In genomic region chr5:66042651-66043340, GRCm38 (mm10) we compare ENCODE assay signal across 20 mouse cellular contexts. TPM values are rescaled to one million over a fixed set of nuclear protein-coding genes. Genes with fewer than 3 reads are reported as not detected.
DNase-seq lines count a peak whose midpoint lies in the region; ATAC-seq and TF ChIP-seq lines count a peak whose summit lies in the region.
"Had no signal": no experiment of that assay in that cellular context is flagged by ENCODE, and none has a peak within 500 bp of the region (broad histone marks: within the 10 kb centered on the region; RNA-seq: fewer than 3 reads in every experiment).

No protein-coding gene starts in this region.

- peak overlapping the region; percentile 32 for H3K4me2 ChIP-seq in stomach, embryonic 16.5 days (ENCODE audit: low read depth, low read length)
- no peak overlapping the region for H3K4me2 ChIP-seq in hindbrain, embryonic 16.5 days (ENCODE audit: low read length)
- no peak overlapping the region for H3K4me2 ChIP-seq in midbrain, embryonic 13.5 days (replicated peaks)
- H3K4me2 ChIP-seq: forebrain, embryonic 15.5 days; heart, embryonic 12.5 days; midbrain, embryonic 12.5 days; neural tube, embryonic 13.5 days had no signal

- no peaks in the 10 kb centered on the region for H3K9me3 ChIP-seq in stomach, embryonic 16.5 days (replicated peaks; ENCODE audit: control insufficient read depth, low read length)
- H3K9me3 ChIP-seq in hindbrain, embryonic 16.5 days (ENCODE audit: control insufficient read depth, low read length): no peaks in the 10 kb centered on the region
- no peaks in the 10 kb centered on the region for H3K9me3 ChIP-seq in midbrain, embryonic 13.5 days
- H3K9me3 ChIP-seq: forebrain, embryonic 15.5 days; heart, embryonic 12.5 days; hindbrain, embryonic 10.5 days; midbrain, embryonic 12.5 days; neural tube, embryonic 13.5 days had no signal

- peaks cover 58% of the 10 kb centered on the region for H3K36me3 ChIP-seq in liver, adult 2 months (ENCODE audit: control insufficient read depth, insufficient read depth, low read length)
- no peaks in the 10 kb centered on the region for H3K36me3 ChIP-seq in stomach, embryonic 16.5 days (ENCODE audit: control insufficient read depth, insufficient read depth, low read length)
- H3K36me3 ChIP-seq in hindbrain, embryonic 16.5 days (ENCODE audit: control insufficient read depth, insufficient read depth, low read length): no peaks in the 10 kb centered on the region
- H3K36me3 ChIP-seq in midbrain, embryonic 13.5 days: no peaks in the 10 kb centered on the region
- H3K36me3 ChIP-seq: forebrain, embryonic 15.5 days; heart, embryonic 12.5 days; hindbrain, embryonic 10.5 days; midbrain, embryonic 12.5 days; neural tube, embryonic 13.5 days had no signal

- peak overlapping the region; percentile 71 for H3K27ac ChIP-seq in liver, adult 2 months (replicated peaks; ENCODE audit: insufficient read depth, low read depth, low read length)
- peak overlapping the region; percentile 82 for H3K27ac ChIP-seq in stomach, embryonic 16.5 days (ENCODE audit: low read length)
- no peak overlapping the region for H3K27ac ChIP-seq in hindbrain, embryonic 16.5 days (ENCODE audit: low read depth, low read length)
- H3K27ac ChIP-seq in midbrain, embryonic 13.5 days: no peak overlapping the region
- H3K27ac ChIP-seq: forebrain, embryonic 15.5 days; hindbrain, embryonic 10.5 days; midbrain, embryonic 12.5 days; neural tube, embryonic 13.5 days had no signal

- H3K9ac ChIP-seq in liver, adult 2 months (ENCODE audit: low read depth, low read length): peak overlapping the region; percentile 28
- peak overlapping the region; percentile 21; the same call in 1 of the 2 replicates for H3K9ac ChIP-seq in stomach, embryonic 16.5 days (ENCODE audit: low read length)
- H3K9ac ChIP-seq in hindbrain, embryonic 16.5 days (ENCODE audit: low read depth, low read length): no peak overlapping the region
- no peak overlapping the region for H3K9ac ChIP-seq in midbrain, embryonic 13.5 days (replicated peaks)
- H3K9ac ChIP-seq: forebrain, embryonic 15.5 days; heart, embryonic 12.5 days; midbrain, embryonic 12.5 days; neural tube, embryonic 13.5 days had no signal

- H3K27me3 ChIP-seq in liver, adult 2 months (ENCODE audit: control insufficient read depth, insufficient read depth, low read length): no peaks in the 10 kb centered on the region
- H3K27me3 ChIP-seq in stomach, embryonic 16.5 days (ENCODE audit: control insufficient read depth, insufficient read depth, low read length): no peaks in the 10 kb centered on the region
- H3K27me3 ChIP-seq in hindbrain, embryonic 16.5 days (replicated peaks; ENCODE audit: control insufficient read depth, insufficient read depth, low read length): no peaks in the 10 kb centered on the region
- H3K27me3 ChIP-seq in midbrain, embryonic 13.5 days: no peaks in the 10 kb centered on the region
- H3K27me3 ChIP-seq: forebrain, embryonic 15.5 days; heart, embryonic 12.5 days; midbrain, embryonic 12.5 days; neural tube, embryonic 13.5 days had no signal

- H3K4me3 ChIP-seq in liver, adult 2 months (ENCODE audit: insufficient read depth, low read depth, low read length): no peak overlapping the region
- no peak overlapping the region for H3K4me3 ChIP-seq in stomach, embryonic 16.5 days (replicated peaks; ENCODE audit: low read length)
- H3K4me3 ChIP-seq in hindbrain, embryonic 16.5 days (ENCODE audit: low read length): no peak overlapping the region
- H3K4me3 ChIP-seq in midbrain, embryonic 13.5 days (replicated peaks): no peak overlapping the region
- H3K4me3 ChIP-seq: forebrain, embryonic 15.5 days; heart, embryonic 12.5 days; hindbrain, embryonic 10.5 days; midbrain, embryonic 12.5 days; neural tube, embryonic 13.5 days had no signal

- peaks cover 52% of the 10 kb centered on the region for H3K4me1 ChIP-seq in liver, adult 2 months (ENCODE audit: control insufficient read depth, insufficient read depth, low read length)
- peaks cover 8% of the 10 kb centered on the region; the same call in 1 of the 2 replicates for H3K4me1 ChIP-seq in stomach, embryonic 16.5 days (ENCODE audit: control insufficient read depth, insufficient read depth, low read length)
- H3K4me1 ChIP-seq in hindbrain, embryonic 16.5 days (ENCODE audit: control insufficient read depth, insufficient read depth, low read depth, low read length): no peaks in the 10 kb centered on the region
- no peaks in the 10 kb centered on the region for H3K4me1 ChIP-seq in midbrain, embryonic 13.5 days (replicated peaks)
- H3K4me1 ChIP-seq: forebrain, embryonic 15.5 days; heart, embryonic 12.5 days; hindbrain, embryonic 10.5 days; midbrain, embryonic 12.5 days; neural tube, embryonic 13.5 days had no signal

- DNase-seq in liver, adult 2 months (ENCODE audit: extremely low read depth, low read depth, low spot score): peak; percentile 88
- no peak for DNase-seq in liver
- DNase-seq in R1 (ENCODE audit: low read depth, low spot score): peak; percentile 80
- DNase-seq in large intestine, adult 2 months (ENCODE audit: low read depth, low spot score): peak; percentile 97
- DNase-seq in ovary, postnatal 10 days (ENCODE audit: low spot score): no peak
- DNase-seq: adrenal gland, postnatal 14 days; B cell, adult 2 months; gastrocnemius, postnatal 10 days; lung, adult 2 months; thymus, adult 2 months had no signal

- peak; percentile 66; the same call in 1 of the 2 replicates for ATAC-seq in stomach, embryonic 16.5 days (ENCODE audit: insufficient read depth, low FRiP score)
- ATAC-seq in hindbrain, embryonic 16.5 days: no peak
- ATAC-seq in midbrain, embryonic 13.5 days: no peak
- ATAC-seq: forebrain, embryonic 15.5 days had no signal

- H3K79me2 ChIP-seq in liver, adult 2 months (ENCODE audit: control insufficient read depth, insufficient read depth, low read length): peaks cover 37% of the 10 kb centered on the region

- WGBS in liver, adult 2 months: 12% methylated on average over 10 of the region's 10 CpGs
- WGBS in large intestine, adult 2 months: 26% methylated on average over 10 of the region's 10 CpGs
- WGBS in stomach, embryonic 16.5 days: 43% methylated on average over 10 of the region's 10 CpGs
- 37% methylated on average over 10 of the region's 10 CpGs for WGBS in hindbrain, embryonic 16.5 days
- WGBS in midbrain, embryonic 13.5 days: 55% methylated on average over 10 of the region's 10 CpGs

- TF ChIP-seq POLR2A in liver, adult 2 months (IDR thresholded peaks at IDR 0.05; ENCODE audit: extremely low read depth, insufficient read depth, low read length): no peak

- no peak for TF ChIP-seq CTCF in liver, adult 2 months (IDR thresholded peaks at IDR 0.05; ENCODE audit: low read depth, low read length)

RNA-seq across cellular contexts. Expression of gene 9130230L23Rik, which starts 38.7 kb away (rescaled TPM):
- 0.65 and 0.67 TPM in 2 replicates for total RNA-seq in liver, adult 2 months (2014; rRNA removed)
- polyA plus RNA-seq in liver, adult 2 months (2012; rRNA removed): not detected in 2 replicates
- polyA plus RNA-seq in large intestine, adult 2 months (2012; rRNA removed): 7.3 and 17.6 TPM in 2 replicates
- 1.9 and 2.6 TPM in 2 replicates for polyA plus RNA-seq in stomach, embryonic 16.5 days (2015; fragmentation: Nextera tagmentation; extraction: Ambion mirVana)
- polyA plus RNA-seq in hindbrain, embryonic 16.5 days (2015; fragmentation: Nextera tagmentation; extraction: Ambion mirVana): 0.12 and 0.14 TPM in 2 replicates
- polyA plus RNA-seq in midbrain, embryonic 13.5 days (2015; fragmentation: Nextera tagmentation; extraction: Ambion mirVana): 0.34 TPM in 1 of 2 replicates, not detected in the other
- total RNA-seq: layer of hippocampus, adult 18-20 months; left cerebral cortex, adult 8-10 months had no signal
- polyA plus RNA-seq: midbrain, embryonic 12.5 days had no signal

Comparison
In these comparisons a context has a peak if more than half of its experiments do, and no peak if none do; other contexts are left out.
1. DNase-seq: peak in liver, adult 2 months (single experiment), R1 (single experiment) and large intestine, adult 2 months (single experiment); none in liver (single experiment) and ovary, postnatal 10 days (single experiment).
2. H3K27ac ChIP-seq: peak in liver, adult 2 months (single experiment) and stomach, embryonic 16.5 days (single experiment); none in hindbrain, embryonic 16.5 days (single experiment) and midbrain, embryonic 13.5 days (single experiment).
3. H3K9ac ChIP-seq: peak in liver, adult 2 months (single experiment) and stomach, embryonic 16.5 days (single experiment); none in hindbrain, embryonic 16.5 days (single experiment) and midbrain, embryonic 13.5 days (single experiment).